Mouse (Mus musculus) 3T3-L1 (cell line): ENCODE measurements around the gene Slc41a3.

Source experiments
- DNase-seq: peaks from one replicate; pipeline ENCODE4 v3.0.0-alpha.2; 2015; ENCODE audit warnings: low read depth, low spot score

Slc41a3 gene

DNA sequence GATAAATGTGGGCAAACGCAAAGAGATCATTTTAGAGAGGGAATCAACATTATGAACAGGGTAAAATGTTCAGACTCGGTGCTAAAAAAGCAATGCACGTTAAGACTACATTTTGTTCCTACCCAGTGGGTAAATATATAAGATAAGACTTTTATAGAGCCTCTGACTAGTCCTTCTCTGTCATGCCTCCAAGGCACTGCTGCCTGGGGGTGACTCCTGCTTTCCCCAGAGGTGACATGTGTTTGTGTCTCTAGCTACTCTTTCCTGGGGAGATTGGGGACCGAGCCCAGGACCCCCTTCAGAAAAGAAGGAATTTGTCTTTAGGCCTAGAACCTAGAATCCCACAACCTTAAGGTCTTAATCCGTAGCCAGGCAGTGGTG, 18.9 kb downstream of the Slc41a3 start:
- no peak for DNase-seq

DNA sequence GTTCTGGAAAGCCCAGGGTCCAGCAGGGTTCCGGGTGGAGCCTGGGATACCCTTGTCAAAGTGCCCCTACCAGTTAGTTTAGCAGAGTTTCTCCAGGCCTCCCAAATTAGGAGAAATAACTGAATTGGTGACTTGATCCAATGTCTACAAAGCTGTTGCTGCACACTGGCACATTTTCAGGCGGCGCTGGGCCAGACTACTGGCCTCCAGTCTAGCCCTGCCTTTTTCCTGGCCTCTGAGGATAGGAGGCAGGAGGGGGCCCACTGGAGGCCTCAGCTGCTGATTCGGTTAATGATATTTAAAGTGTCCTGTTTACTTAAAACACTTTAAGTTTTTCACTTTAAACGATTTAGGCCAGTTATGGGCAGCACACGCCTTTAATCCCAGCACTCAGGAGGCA, 19.7 kb downstream of the Slc41a3 start:
- DNase-seq: no peak

GRCm38 (mm10) chr6:90624733-90625132, 20.2 kb downstream of the Slc41a3 start:
- DNase-seq: no peak

DNA sequence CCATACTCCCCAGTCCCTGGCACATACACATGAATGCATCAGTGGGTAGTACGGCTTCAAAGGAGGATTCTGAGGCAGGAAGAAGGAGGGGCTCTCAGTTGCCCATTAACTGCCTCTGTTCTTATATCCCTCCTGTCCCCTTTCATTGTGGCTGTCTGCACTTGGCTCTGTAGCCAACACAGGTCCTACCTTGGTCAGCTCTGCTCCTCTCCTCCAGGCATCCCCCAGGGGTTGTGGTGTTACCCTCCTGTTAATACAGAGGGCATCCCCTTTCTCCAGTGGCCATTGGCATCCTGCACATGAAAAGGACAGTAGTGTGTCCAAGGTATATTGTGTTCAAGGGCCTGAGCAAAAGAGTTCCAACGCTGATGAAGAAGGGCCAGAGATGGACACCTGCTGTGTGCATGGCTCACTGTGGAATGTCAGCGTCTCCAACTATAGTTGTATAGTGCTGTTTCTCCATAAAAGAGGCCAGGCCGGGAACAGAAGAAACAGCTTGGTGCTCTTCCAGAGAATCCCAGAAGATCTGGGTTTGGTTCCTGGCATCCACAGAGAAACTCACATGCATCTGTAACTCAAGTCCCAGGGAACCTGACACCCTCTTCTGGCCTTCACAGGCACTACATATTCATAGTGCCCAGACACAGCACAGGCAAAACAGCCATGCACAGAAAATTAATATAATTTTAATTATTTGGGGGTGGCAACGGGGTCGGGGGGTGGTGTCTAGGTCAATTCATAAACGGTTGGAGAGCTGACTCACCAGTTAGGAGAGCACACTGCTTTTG, 20.9 kb downstream of the Slc41a3 start:
- DNase-seq: peak; percentile 37

DNA sequence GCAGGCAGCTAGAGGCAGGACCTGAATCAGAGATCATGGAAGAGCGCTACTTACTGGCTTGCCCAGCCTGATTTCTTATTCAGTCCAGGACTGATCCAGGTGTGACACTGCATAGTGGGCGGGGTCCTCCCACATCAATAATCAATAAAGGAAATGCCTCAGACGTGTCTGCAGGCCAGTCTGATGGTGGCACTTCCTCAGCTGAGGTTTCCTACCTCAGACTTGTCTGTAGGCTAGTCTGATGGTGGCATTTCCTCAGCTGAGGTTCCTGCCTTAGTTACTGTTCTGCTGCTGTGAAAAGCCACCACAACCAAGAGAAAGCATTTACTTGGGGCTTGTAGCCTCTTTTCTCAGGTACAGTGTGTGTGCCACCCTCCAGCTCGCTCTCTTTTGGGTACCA, 23.0 kb downstream of the Slc41a3 start:
- no peak for DNase-seq

- DNase-seq: no peak
Measured at GRCm38 (mm10) chr6:90629506-90629905, 25.0 kb downstream of the Slc41a3 start.

DNA sequence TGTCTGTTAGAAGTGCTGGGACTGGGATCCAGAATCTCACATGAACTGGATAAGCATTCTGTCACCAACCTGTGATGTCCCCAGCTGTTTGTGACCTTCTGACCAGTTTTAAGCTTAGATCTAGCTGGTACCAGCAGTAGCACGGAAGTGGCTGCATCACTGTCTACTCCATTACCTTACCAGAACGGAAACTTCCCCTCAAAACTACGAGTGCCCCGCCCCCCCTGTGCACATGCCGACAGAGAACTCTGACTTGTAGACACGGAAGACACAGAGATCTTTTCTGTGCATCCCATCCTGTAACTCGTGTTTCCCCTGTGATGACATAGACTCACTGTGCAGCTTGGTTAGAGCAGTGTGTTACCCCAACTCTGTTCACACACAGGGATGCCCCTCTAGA, 25.9 kb downstream of the Slc41a3 start:
- no peak for DNase-seq

DNA sequence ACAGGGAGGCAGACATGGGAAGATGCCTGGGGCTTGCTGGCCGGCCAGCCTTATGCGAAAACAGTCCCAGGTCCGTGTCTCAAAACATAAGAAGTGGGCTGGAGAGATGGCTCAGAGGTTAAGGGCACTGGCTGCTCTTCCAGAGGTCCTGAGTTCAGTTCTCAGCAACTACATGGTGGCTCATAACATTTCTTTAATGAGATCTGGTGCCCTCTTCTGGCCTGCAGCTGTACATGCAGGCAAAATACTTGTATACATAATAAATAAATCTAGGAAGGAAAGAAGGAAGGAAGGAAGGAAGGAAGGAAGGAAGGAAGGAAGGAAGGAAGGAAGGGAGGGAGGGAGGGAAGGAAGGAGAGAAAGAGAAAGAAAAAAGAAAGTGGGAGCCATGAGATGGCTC, 28.0 kb downstream of the Slc41a3 start:
- peak; percentile 18 for DNase-seq

GRCm38 (mm10) chr6:90635081-90635480, 30.6 kb downstream of the Slc41a3 start:
- no peak for DNase-seq

DNA sequence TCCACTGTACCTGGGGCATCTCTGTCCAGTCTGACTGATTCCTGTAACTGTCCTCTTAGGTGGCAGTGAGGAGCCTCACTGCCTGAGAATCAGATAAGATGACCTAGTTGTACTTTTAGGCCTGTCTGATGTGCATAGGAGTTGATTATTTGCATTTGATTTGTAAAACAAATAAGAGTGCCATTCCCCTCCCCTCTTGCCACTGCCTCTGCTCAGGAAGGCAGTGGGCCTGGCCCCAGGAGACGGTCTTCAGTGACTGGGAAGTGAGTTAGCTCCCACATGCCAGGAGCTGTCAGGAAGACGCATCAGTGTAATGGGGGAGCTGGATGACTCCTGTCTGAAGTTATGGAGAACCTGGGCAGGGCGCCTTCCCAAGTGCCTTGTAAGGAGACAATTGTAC, 31.1 kb downstream of the Slc41a3 start:
- no peak for DNase-seq

GRCm38 (mm10) chr6:90643057-90643456, 38.5 kb downstream of the Slc41a3 start:
- DNase-seq: no peak

- no peak for DNase-seq
Measured at GRCm38 (mm10) chr6:90644965-90645364, 40.4 kb downstream of the Slc41a3 start.

GRCm38 (mm10) chr6:90648391-90648790, 43.9 kb downstream of the Slc41a3 start:
- DNase-seq: no peak

GRCm38 (mm10) chr6:90649279-90649678, 44.8 kb downstream of the Slc41a3 start:
- DNase-seq: no peak

DNA sequence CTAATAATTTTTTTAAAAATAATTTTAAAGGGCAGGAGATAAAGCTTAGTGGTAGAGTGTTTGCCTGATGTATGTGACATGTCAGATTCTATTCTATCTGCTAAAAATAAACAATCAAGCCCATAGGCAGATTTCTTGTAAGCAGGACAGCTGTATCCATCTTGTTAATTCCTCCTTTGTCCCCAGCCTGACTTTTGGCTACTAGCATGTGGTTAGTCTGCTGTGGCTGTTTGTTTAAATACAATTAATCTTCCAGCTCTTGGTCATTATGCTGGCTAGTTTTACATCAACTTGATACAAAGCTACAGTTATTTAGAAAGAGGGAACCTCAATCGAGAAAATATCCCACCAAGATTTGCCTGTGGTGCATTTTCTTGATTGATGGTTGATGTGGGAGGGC, 46.1 kb downstream of the Slc41a3 start:
- no peak for DNase-seq

- DNase-seq: peak; percentile 54
Measured at GRCm38 (mm10) chr6:90653736-90654135, 49.2 kb downstream of the Slc41a3 start.

GRCm38 (mm10) chr6:90656344-90656850, 51.9 kb downstream of the Slc41a3 start:
- DNase-seq: peak; percentile 94

DNA sequence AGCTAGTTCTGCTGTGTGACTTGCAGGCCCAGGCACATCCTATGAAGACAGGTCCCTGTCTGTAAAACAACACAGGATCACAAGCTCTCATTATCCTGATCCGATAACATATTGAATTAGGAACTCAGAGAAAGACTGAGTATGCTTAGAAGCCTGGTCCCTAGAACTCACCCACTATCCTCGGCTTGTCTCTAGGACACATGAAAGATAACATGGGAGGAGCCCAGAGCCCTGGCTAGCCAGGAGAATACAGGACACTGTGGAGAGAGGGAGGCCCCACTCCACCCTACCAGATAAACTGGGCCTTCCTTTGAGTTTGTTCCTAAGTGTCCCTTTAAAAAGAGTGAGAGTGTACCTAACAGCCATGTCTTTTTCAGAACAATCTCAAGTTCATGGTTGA, 55.4 kb downstream of the Slc41a3 start:
- DNase-seq: no peak

- no peak for DNase-seq
Measured at GRCm38 (mm10) chr6:90660398-90661028, 56.0 kb downstream of the Slc41a3 start.

DNA sequence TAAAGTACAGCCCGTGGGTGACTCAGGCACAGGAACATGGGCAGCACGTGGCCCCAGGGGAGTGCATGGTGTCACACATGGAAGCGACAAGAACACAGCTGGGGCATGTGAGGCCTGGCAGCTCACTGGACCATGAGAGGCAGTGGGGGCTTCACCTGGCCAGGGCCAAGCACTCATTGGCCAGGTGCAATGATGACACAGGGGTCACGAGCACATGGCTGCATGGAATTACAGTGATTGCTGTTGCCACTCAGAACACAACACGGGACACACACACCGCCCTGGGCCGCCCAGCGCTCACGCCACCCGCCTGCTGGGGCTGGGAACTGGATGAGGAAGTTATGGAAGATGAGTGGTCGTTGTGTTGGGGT, 56.5 kb downstream of the Slc41a3 start:
- DNase-seq: no peak

GRCm38 (mm10) chr6:90662148-90662547, 57.6 kb downstream of the Slc41a3 start:
- DNase-seq: no peak

- DNase-seq: no peak
Measured at GRCm38 (mm10) chr6:90663736-90664135, 59.2 kb downstream of the Slc41a3 start.

- DNase-seq: no peak
Measured at GRCm38 (mm10) chr6:90668693-90669092, 64.2 kb downstream of the Slc41a3 start.
